Mouse (Mus musculus) bone marrow macrophage, adult 2 months (primary cell): ENCODE measurements around the gene Tango6.

Source experiments
- CTCF ChIP-seq: IDR thresholded peaks from 2 replicates; pipeline ENCODE4 v1.5.1; 2012; ENCODE audit warnings: low read depth, mild to moderate bottlenecking, low read length, moderate library complexity
- POLR2A ChIP-seq: IDR thresholded peaks from 2 replicates; pipeline ENCODE4 v1.6.1; 2012; ENCODE audit warnings: mild to moderate bottlenecking, low read depth, low read length, borderline replicate concordance

DNA sequence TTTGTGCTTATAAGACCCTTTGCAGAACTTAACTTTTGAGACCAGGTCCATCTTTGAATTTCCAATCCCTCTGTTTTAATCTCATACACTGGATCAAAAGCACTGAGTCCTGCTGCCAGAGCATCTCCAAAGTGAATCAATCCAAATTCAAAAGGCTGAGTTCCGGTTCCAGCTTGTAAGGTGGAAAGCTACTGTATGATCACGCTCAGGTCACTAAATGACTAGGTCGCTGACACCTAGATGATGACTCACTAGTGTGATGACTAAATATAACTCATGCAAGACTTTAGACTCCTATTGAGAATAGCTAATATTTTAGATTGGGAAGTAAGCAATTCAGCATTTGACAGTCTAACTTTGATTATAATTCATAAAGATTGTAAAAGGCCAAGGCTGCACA, 205.9 kb downstream of the Tango6 start:
- TF ChIP-seq CTCF (no peak), POLR2A (no peak)
